Comparison of ENCODE assay signal across 8 mouse cellular contexts in the genomic region with DNA sequence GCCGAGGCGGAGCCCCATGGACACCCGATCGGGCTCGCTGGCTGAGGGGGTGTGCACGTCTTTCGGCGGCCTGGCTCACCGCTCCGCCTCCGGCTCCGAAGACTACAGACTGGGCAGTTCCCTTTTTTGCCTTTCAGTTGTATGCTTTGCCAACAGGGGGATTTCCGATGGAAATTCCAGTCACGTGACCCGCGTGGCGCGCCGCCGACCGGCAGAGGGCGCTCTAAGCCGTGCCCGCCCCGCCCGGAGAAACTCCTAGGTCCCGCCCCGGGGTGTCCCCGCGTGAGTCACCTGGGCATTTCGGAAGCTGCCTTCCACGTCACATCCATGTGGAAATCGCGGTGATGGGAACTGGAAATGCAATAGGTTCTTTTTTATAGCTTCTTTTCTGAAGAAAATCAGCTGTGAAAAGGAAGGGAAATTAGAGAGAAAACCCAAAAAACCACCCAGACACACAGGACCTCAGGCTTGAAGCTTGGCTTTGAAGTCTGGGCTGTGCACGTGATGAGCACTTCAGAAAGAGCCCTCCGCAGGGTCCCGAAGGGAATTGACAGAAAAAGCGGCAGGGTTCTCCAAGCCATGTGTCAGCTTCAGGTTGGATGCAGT. TPM values are rescaled to one million over a fixed set of nuclear protein-coding genes. Genes with fewer than 3 reads are reported as not detected.
A peak's percentile ranks its signal among the peaks of the same experiment; 100 is the strongest.
DNase-seq lines count a peak whose midpoint lies in the region; ATAC-seq and TF ChIP-seq lines count a peak whose summit lies in the region.

Gene Tnfaip3, minus strand, starts transcription at position 401 of the 606 bp plus-strand sequence.

- H3K9me3 ChIP-seq in hindbrain, embryonic 14.5 days (ENCODE audit: control insufficient read depth, low read length): no peaks in the 10 kb centered on the region

- POLR2A ChIA-PET in Patski (lab: Charles Lee): interaction anchor here (0.6 to 1.5 kb wide), 5 partner anchors 12 to 184 kb away, joined by 3 to 4 read pairs (median 3); no protein-coding TSS in a partner anchor

- CTCF ChIA-PET in Patski (lab: Charles Lee): interaction anchor here (0.6 to 4.5 kb wide), 13 partner anchors 8 to 1105 kb away, joined by 3 to 43 read pairs (median 3); no protein-coding TSS in a partner anchor

- H3K9ac ChIP-seq in hindbrain, embryonic 14.5 days: peak within 1 kb of the TSS; percentile 77

- H3K27me3 ChIP-seq in Patski: no peaks in the 10 kb centered on the region
- H3K27me3 ChIP-seq in hindbrain, embryonic 14.5 days (ENCODE audit: control insufficient read depth, insufficient read depth, low read length): no peaks in the 10 kb centered on the region

- peak within 1 kb of the TSS; percentile 66 for H3K4me3 ChIP-seq in hindbrain, embryonic 14.5 days (replicated peaks; ENCODE audit: low read length)

- TF ChIP-seq CTCF in Patski (IDR thresholded peaks at IDR 0.05): peak; percentile 99

- in situ Hi-C loops in Patski (cut with MboI; ENCODE audit: low pct_unique_long_range_greater_than_20kb): loop anchor here (10.0 kb wide), 1 partner anchor 139 kb away; no protein-coding TSS in a partner anchor

- H3K4me1 ChIP-seq in hindbrain, embryonic 14.5 days (replicated peaks; ENCODE audit: control insufficient read depth, insufficient read depth, low read length): peaks cover 7% of the 10 kb centered on the region; the same call in 1 of the 2 replicates

- WGBS in hindbrain, embryonic 14.5 days: under 1% methylated on average over 38 of the region's 38 CpGs

- H3K27ac ChIP-seq in hindbrain, embryonic 14.5 days: peak within 1 kb of the TSS; percentile 44; the same call in 1 of the 2 replicates

- DNase-seq in Patski (ENCODE audit: low read depth, low spot score): peak; percentile 77
- DNase-seq in cerebellum, postnatal 14 days: peak; percentile 98 to 99
- DNase-seq in frontal cortex, postnatal 25 days (ENCODE audit: low spot score in 2 of 2): peak; percentile 95 to 97
- peak; percentile 95 for DNase-seq in hindbrain, embryonic 14.5 days (ENCODE audit: low spot score)
- peak; percentile 94 to 95 for DNase-seq in layer of hippocampus, postnatal 36 days
- DNase-seq in lung, postnatal 36 days: peak; percentile 97
- peak; percentile 94 for DNase-seq in retina, postnatal 1 day
- DNase-seq in urinary bladder, adult 18-20 months (ENCODE audit: low spot score in 2 of 2): peak; percentile 96 to 99

- H3K4me2 ChIP-seq in hindbrain, embryonic 14.5 days (replicated peaks): peak within 1 kb of the TSS; percentile 87

- ATAC-seq in Patski: peak; percentile 81
- ATAC-seq in hindbrain, embryonic 14.5 days (ENCODE audit: low FRiP score): peak; percentile 94

- no peaks in the 10 kb centered on the region for H3K36me3 ChIP-seq in hindbrain, embryonic 14.5 days (replicated peaks; ENCODE audit: control insufficient read depth, insufficient read depth)

RNA-seq across cellular contexts. Expression of gene Tnfaip3, which starts in this region (rescaled TPM):
- 13.7 TPM for polyA plus RNA-seq in Patski (2021)
- polyA plus RNA-seq in hindbrain, embryonic 14.5 days (2014; fragmentation: Nextera tagmentation; extraction: Ambion mirVana): 2.9 and 3.0 TPM in 2 replicates
- total RNA-seq in layer of hippocampus, postnatal 36 days (2021): 1 to 10 TPM; 4.6 to 4.8 TPM

Comparison
In these comparisons a context has a peak if more than half of its experiments do, and no peak if none do; other contexts are left out.
1. Peak in every context shown above with its lines: DNase-seq, ATAC-seq, H3K4me3 ChIP-seq and H3K27ac ChIP-seq.